Mouse (Mus musculus) neural tube, embryonic 12.5 days (tissue): ENCODE data around the gene Ap2b1. TPM values are rescaled to one million over a fixed set of nuclear protein-coding genes. Genes with fewer than 3 reads are reported as not detected.
"Not testable (repeated sequence)": the region's sequence is repeated elsewhere in the genome, so short reads cannot be mapped to it uniquely, and the experiment has no call there.

Source experiments
- ATAC-seq: fragments of 200-750 bp; cut with Nextera tagmentation; 2 replicates; pipeline ENCODE4 v1.8.0; 2017; ENCODE audit warnings: low read depth, mild to moderate bottlenecking, moderate TSS enrichment, moderate library complexity; ENCODE audit not compliant: low FRiP score
- H3K27ac ChIP-seq: fragments of 300-500 bp; sonication (generic); 2 replicates; pipeline ENCODE4 v1.5.1; 2016
- H3K27me3 ChIP-seq: fragments of 300-500 bp; sonication (generic); replicated peaks from 2 replicates; pipeline ENCODE4 v1.6.1; 2016; ENCODE audit warnings: mild to moderate bottlenecking
- H3K36me3 ChIP-seq: fragments of 300-500 bp; sonication (generic); 2 replicates; pipeline ENCODE4 v1.6.1; 2016; ENCODE audit warnings: mild to moderate bottlenecking
- H3K4me1 ChIP-seq: fragments of 300-500 bp; sonication (generic); 2 replicates; pipeline ENCODE4 v1.6.1; 2016
- H3K4me2 ChIP-seq: fragments of 300-500 bp; sonication (generic); replicated peaks from 2 replicates; pipeline ENCODE4 v1.6.1; 2016; ENCODE audit warnings: mild to moderate bottlenecking
- H3K4me3 ChIP-seq: fragments of 300-500 bp; sonication (generic); 2 replicates; pipeline ENCODE4 v1.5.1; 2016
- H3K9ac ChIP-seq: fragments of 300-500 bp; sonication (generic); 2 replicates; pipeline ENCODE4 v1.6.1; 2016; ENCODE audit warnings: mild to moderate bottlenecking
- H3K9me3 ChIP-seq: fragments of 300-500 bp; sonication (generic); 2 replicates; pipeline ENCODE4 v1.6.1; 2016; ENCODE audit warnings: mild to moderate bottlenecking
- WGBS: fragments of 180-500 bp; shearing (Covaris S2); methylation state at CpG from one replicate; pipeline ENCODE4 v1.1.7; 2016; 5-methylcytosine and 5-hydroxymethylcytosine counted together
- polyA plus RNA-seq: library from polyadenylated mRNA; unstranded; fragments of >200 nt; fragmentation: Nextera tagmentation; extraction: Ambion mirVana; gene quantifications from 2 replicates; pipeline ENCODE4 v1.2.1, GENCODE M21; 2016

Ap2b1 gene
- polyA plus RNA-seq, 1 experiment from 2014 or later: 118 TPM

DNA sequence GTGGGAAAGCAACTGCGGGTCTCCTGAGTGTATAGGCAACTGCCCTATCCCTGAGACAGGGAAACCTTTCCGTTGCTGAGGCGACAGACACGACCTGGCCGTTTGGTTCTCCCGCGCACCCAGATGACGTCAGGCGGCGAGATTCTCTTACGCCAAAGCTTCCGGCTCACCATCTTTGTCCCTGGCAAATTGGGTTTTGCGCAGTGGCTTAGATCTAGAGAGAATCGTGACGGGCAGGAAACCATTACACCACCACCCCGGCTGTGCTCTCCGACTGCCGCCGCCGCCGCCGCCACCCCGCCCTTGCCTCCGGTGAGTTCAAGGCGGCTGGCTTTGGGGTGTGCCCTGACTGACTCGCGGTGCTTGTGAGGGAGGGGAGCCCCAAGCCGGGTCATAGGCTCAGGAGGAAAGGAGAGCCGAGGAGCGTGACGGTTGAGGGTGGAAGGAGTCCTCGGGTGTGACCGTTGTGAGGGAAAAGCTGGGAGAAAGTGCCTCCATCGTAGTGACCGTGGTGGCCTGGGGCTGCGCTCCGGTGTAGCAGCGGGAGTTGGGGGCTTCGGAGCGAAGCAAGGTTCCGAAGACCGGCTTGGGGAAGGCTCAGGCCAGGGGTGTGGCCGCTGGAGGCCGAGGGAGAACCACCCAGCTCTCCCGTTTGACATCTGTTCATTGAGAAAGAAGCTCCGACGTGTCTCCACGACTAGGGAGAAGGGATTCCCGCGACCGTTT lies 3.9 kb downstream of the Ap2b1 start, which contains the start of gene Pex12:
Gene Pex12 (minus strand): TSS at position 61 of the 726 bp plus-strand sequence.
- no peaks in the 10 kb centered on the region for H3K27me3 ChIP-seq
- H3K4me3 ChIP-seq: peak within 1 kb of the TSS; percentile 91
- H3K9ac ChIP-seq: peak within 1 kb of the TSS; percentile 89
- H3K4me2 ChIP-seq: peak within 1 kb of the TSS; percentile 62
- ATAC-seq: peak; percentile 72
- no peaks in the 10 kb centered on the region for H3K9me3 ChIP-seq
- H3K4me1 ChIP-seq: peaks cover 30% of the 10 kb centered on the region
- H3K36me3 ChIP-seq: no peaks in the 10 kb centered on the region
- WGBS: under 1% methylated on average over 51 of the region's 51 CpGs
- H3K27ac ChIP-seq: peak within 1 kb of the TSS; percentile 87

- WGBS: 63% methylated on average over 5 of the region's 5 CpGs
- ATAC-seq: no peak
Observed at GRCm38 (mm10) chr11:83303751-83304150, 4.9 kb downstream of the Ap2b1 start.

GRCm38 (mm10) chr11:83304485-83304884 lies 5.7 kb downstream of the Ap2b1 start:
- Histone ChIP-seq H3K27me3 (no peaks in the 10 kb centered on the region), H3K4me1 (peaks cover 24% of the 10 kb centered on the region), H3K9ac (no peak overlapping the region), H3K36me3 (peaks cover 8% of the 10 kb centered on the region; the same call in 1 of the 2 replicates), H3K4me2 (peak overlapping the region; percentile 62), H3K27ac (no peak overlapping the region), H3K9me3 (no peaks in the 10 kb centered on the region), H3K4me3 (no peak overlapping the region)
- 94% methylated on average over 2 of the region's 2 CpGs for WGBS
- ATAC-seq: no peak

More at GRCm38 (mm10) chr11:83303751-83304150, 4.9 kb downstream of the Ap2b1 start:
- Histone ChIP-seq H3K4me2 (peak overlapping the region; percentile 62), H3K4me1 (peaks cover 24% of the 10 kb centered on the region), H3K9ac (peak overlapping the region; percentile 89; the same call in 1 of the 2 replicates), H3K36me3 (peaks cover 5% of the 10 kb centered on the region; the same call in 1 of the 2 replicates), H3K27me3 (no peaks in the 10 kb centered on the region), H3K4me3 (peak overlapping the region; percentile 9; the same call in 1 of the 2 replicates), H3K9me3 (no peaks in the 10 kb centered on the region), H3K27ac (no peak overlapping the region)

DNA sequence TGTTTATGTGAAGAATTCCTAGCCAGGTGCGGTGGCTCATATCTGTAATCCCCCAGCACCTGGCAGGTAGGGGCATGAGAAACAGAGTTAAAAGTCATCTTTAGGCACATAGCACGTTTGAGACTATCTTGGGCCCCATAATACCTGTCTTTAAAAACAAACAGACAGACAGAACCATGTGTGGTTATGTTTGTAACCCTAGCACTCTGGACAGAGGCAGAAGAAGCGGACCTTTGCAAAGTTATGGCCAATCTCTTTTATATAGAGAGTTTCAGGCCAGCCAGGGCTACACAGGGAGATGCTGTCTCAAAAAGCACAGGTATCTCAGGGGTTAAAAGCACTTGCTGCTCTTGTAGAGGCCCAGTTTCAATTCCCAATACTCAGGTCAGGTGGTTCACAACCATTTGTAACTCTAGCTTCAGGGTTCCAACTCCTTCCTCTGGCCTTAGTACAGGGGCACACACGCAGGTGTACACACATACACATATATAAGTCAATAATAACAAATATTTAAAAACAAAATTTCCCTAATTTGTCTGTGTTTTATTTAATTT lies 8.0 kb downstream of the Ap2b1 start:
- H3K4me2 ChIP-seq: no peak overlapping the region
- WGBS: 83% methylated on average over 4 of the region's 4 CpGs
- ATAC-seq: no peak
- H3K9me3 ChIP-seq: no peaks in the 10 kb centered on the region
- peaks cover 14% of the 10 kb centered on the region for H3K36me3 ChIP-seq
- no peaks in the 10 kb centered on the region for H3K27me3 ChIP-seq
- peaks cover 24% of the 10 kb centered on the region for H3K4me1 ChIP-seq
- no peak overlapping the region for H3K4me3 ChIP-seq
- no peak overlapping the region for H3K27ac ChIP-seq
- H3K9ac ChIP-seq: no peak overlapping the region

DNA sequence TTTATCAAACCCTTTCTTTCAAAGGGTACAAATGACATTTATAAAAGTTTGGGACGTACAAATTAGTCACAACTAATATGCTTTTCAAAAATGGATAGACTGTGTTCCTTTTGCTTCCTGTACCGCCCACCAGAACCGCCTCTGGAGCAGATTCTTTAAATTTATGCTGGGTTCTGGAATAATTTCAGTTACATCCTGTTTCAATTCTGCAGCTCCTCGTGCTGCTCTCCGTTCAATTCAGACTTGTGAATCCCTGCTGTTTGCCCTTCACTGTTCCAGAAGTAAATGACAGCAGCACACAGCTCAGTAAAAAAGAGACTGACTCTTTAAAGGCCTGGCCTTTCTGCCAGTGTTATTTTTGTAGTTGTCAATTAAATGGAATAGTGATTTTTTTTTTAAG lies 13.6 kb downstream of the Ap2b1 start:
- Histone ChIP-seq H3K27me3 (no peaks in the 10 kb centered on the region), H3K9ac (no peak overlapping the region), H3K27ac (no peak overlapping the region), H3K36me3 (peaks cover 29% of the 10 kb centered on the region), H3K4me1 (no peaks in the 10 kb centered on the region), H3K4me3 (no peak overlapping the region), H3K9me3 (no peaks in the 10 kb centered on the region), H3K4me2 (no peak overlapping the region)
- ATAC-seq: no peak
- WGBS: 79% methylated on average over 5 of the region's 5 CpGs

- no peak overlapping the region for H3K4me3 ChIP-seq
- 89% methylated on average over 4 of the region's 4 CpGs for WGBS
- no peaks in the 10 kb centered on the region for H3K27me3 ChIP-seq
- H3K4me1 ChIP-seq: no peaks in the 10 kb centered on the region
- H3K9me3 ChIP-seq: no peaks in the 10 kb centered on the region
- peaks cover 41% of the 10 kb centered on the region for H3K36me3 ChIP-seq
- H3K9ac ChIP-seq: no peak overlapping the region
- H3K27ac ChIP-seq: no peak overlapping the region
- ATAC-seq: no peak
- H3K4me2 ChIP-seq: no peak overlapping the region
Observed at GRCm38 (mm10) chr11:83319048-83319447, 20.2 kb downstream of the Ap2b1 start.

DNA sequence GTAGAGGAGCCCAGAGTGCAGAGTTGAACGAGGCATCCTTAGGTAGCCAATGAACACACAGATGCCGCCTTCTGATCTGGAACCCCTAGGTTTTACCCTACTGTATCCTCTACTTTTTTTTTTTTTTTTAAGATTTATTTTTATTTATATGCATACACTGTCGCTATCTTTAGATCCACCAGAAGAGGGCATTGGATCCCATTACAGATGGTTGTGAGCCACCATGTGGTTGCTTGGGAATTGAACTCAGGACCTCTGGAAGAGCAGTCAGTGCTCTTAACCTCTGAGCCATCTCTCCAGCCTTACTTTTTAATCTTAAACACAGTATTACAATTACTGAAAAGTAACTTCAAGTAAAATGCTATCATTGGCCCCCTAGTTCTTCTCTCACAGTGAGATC lies 27.9 kb downstream of the Ap2b1 start:
- H3K9me3 ChIP-seq, ATAC-seq, H3K4me1 ChIP-seq, H3K27me3 ChIP-seq, H3K27ac ChIP-seq, H3K4me3 ChIP-seq, H3K4me2 ChIP-seq, H3K9ac ChIP-seq: not testable (repeated sequence)
- 87% methylated on average over 3 of the region's 3 CpGs for WGBS
- H3K36me3 ChIP-seq: peaks cover 53% of the 10 kb centered on the region

DNA sequence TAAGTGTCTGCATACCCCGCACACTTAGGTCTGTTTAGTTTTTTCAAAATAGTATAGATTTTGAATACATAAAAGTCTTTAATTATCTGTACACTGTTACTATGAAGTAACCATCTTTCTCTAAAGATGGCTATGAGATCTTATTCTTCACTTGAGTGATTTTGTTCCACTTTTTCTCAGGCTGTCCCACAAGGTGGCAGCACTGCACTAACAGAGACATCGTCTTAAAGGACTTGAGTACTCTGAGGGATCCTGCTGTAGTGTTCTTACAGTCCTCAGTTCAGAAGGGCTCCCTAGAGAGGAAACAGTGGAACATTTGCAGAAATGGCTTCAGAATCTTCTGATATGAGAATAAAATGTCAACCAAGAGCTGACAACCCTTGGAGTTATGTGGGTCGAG lies 28.6 kb downstream of the Ap2b1 start:
- no peak overlapping the region for H3K9ac ChIP-seq
- H3K9me3 ChIP-seq: no peaks in the 10 kb centered on the region
- no peak overlapping the region for H3K4me2 ChIP-seq
- peaks cover 46% of the 10 kb centered on the region for H3K36me3 ChIP-seq
- no peak for ATAC-seq
- H3K4me1 ChIP-seq: no peaks in the 10 kb centered on the region
- H3K27ac ChIP-seq: no peak overlapping the region
- H3K4me3 ChIP-seq: no peak overlapping the region
- WGBS: 64% methylated on average over 3 of the region's 3 CpGs
- H3K27me3 ChIP-seq: no peaks in the 10 kb centered on the region

DNA sequence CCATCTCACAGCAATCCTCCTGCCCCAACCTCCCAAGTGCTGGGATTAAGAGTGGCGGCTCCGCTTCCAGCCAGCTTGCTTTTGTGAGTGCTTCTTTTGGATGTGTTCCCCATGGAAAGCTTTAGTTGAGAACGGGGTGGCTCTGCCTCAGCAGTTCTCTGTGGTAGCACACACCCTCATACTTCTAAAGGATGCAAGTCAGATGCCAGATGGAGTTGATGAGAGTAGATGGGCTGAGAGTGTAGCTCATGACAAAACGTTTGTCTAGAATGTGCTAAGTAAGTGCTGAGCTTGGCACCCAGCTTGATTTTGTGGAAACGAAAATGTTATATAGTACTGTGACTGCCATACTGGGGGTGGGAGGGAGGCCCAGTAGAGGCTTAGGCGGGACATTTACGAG lies 37.0 kb downstream of the Ap2b1 start:
- H3K9me3 ChIP-seq: no peaks in the 10 kb centered on the region
- no peak overlapping the region for H3K9ac ChIP-seq
- no peak overlapping the region for H3K4me2 ChIP-seq
- no peaks in the 10 kb centered on the region for H3K27me3 ChIP-seq
- 88% methylated on average over 7 of the region's 7 CpGs for whole genome bisulfite sequencing
- H3K4me1 ChIP-seq: no peaks in the 10 kb centered on the region
- ATAC-seq: no peak
- H3K4me3 ChIP-seq: no peak overlapping the region
- peaks cover 69% of the 10 kb centered on the region for H3K36me3 ChIP-seq
- no peak overlapping the region for H3K27ac ChIP-seq

GRCm38 (mm10) chr11:83339705-83340104 lies 40.9 kb downstream of the Ap2b1 start:
- no peak overlapping the region for H3K27ac ChIP-seq
- H3K9me3 ChIP-seq: no peaks in the 10 kb centered on the region
- no peaks in the 10 kb centered on the region for H3K4me1 ChIP-seq
- H3K27me3 ChIP-seq: no peaks in the 10 kb centered on the region
- 30% methylated on average over 2 of the region's 2 CpGs for WGBS
- ATAC-seq: no peak
- H3K9ac ChIP-seq: no peak overlapping the region
- H3K36me3 ChIP-seq: peaks cover 80% of the 10 kb centered on the region
- H3K4me3 ChIP-seq: no peak overlapping the region
- H3K4me2 ChIP-seq: no peak overlapping the region

- Histone ChIP-seq H3K27ac (no peak overlapping the region), H3K4me3 (no peak overlapping the region), H3K27me3 (no peaks in the 10 kb centered on the region), H3K36me3 (peaks cover 75% of the 10 kb centered on the region), H3K9ac (no peak overlapping the region), H3K9me3 (no peaks in the 10 kb centered on the region), H3K4me2 (no peak overlapping the region), H3K4me1 (no peaks in the 10 kb centered on the region)
- ATAC-seq: no peak
- WGBS: 90% methylated on average over 3 of the region's 3 CpGs
Observed at GRCm38 (mm10) chr11:83341716-83342245, 43.0 kb downstream of the Ap2b1 start.

DNA sequence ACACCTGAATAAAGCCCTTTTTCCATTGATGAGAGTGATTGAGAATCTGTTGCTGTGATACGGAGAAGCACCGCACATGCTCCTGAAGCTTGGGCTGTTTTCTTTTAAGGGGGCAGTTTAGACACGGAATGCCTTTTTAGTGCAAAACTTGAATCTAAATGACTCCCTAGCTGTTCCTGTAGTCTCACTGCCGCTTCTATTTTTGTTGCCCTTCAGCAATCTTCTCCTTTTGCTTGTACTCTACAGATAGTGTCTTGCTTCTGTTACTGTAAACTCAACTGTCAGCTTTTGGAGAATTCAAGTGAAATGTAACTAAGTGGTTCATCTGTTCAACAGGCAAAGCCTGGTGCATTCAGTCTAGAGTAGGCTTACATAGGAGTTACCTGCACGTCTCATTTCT lies 56.6 kb downstream of the Ap2b1 start:
- 74% methylated on average over 5 of the region's 5 CpGs for WGBS
- H3K9me3 ChIP-seq: no peaks in the 10 kb centered on the region
- peaks cover 29% of the 10 kb centered on the region for H3K36me3 ChIP-seq
- H3K4me1 ChIP-seq: no peaks in the 10 kb centered on the region
- no peak for ATAC-seq
- no peak overlapping the region for H3K9ac ChIP-seq
- no peak overlapping the region for H3K4me2 ChIP-seq
- no peak overlapping the region for H3K27ac ChIP-seq
- H3K4me3 ChIP-seq: no peak overlapping the region
- no peaks in the 10 kb centered on the region for H3K27me3 ChIP-seq
